9 mouse cellular contexts compared by ENCODE assay signal in the genomic region with DNA sequence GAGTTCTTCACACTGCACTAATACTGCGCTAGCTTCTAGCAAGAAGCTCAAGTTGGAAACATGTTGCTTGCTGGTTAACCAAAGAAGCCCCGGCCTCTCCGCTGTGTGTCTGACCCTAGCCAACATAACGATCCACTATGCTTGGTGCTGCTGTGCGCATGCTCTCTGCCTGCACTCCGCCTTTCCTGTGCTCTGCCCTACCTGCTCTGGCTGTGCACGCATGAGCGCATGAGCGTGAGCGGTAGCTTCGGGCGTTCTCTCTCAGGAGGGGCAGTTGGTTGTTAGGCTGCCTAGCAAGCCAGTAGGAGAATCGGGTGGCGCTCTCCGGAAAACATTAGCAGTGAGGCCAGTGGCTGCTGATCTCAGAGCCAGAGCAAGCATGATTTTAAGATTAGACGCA. TPM values are rescaled to one million over a fixed set of nuclear protein-coding genes. Genes with fewer than 3 reads are reported as not detected.
DNase-seq lines count a peak whose midpoint lies in the region; ATAC-seq and TF ChIP-seq lines count a peak whose summit lies in the region.
"Had no signal": no experiment of that assay in that cellular context is flagged by ENCODE, and none has a peak within 500 bp of the region (broad histone marks: within the 10 kb centered on the region; RNA-seq: fewer than 3 reads in every experiment).

No protein-coding gene starts in this region.

- H3K4me3 ChIP-seq in cerebellum, adult 2 months (replicated peaks; ENCODE audit: insufficient read depth, low read depth, low read length) = no peak overlapping the region
- H3K4me3 ChIP-seq in stomach, embryonic 14.5 days (ENCODE audit: low read depth, low read length) = no peak overlapping the region
- no peak overlapping the region for H3K4me3 ChIP-seq in forebrain, embryonic 15.5 days
- H3K4me3 ChIP-seq: midbrain, embryonic 15.5 days had no signal

- H3K9ac ChIP-seq in stomach, embryonic 14.5 days (replicated peaks; ENCODE audit: low read depth, low read length) = no peak overlapping the region
- no peak overlapping the region for H3K9ac ChIP-seq in forebrain, embryonic 15.5 days (replicated peaks)
- H3K9ac ChIP-seq: midbrain, embryonic 15.5 days had no signal

- H3K36me3 ChIP-seq in stomach, embryonic 14.5 days (ENCODE audit: control insufficient read depth, insufficient read depth, low read length) = no peaks in the 10 kb centered on the region
- H3K36me3 ChIP-seq in forebrain, embryonic 15.5 days = no peaks in the 10 kb centered on the region
- H3K36me3 ChIP-seq: midbrain, embryonic 15.5 days had no signal

- TF ChIP-seq CTCF in cerebellum, adult 2 months (IDR thresholded peaks at IDR 0.05; ENCODE audit: borderline replicate concordance, insufficient read depth, low read depth, low read length) = no peak

- 63% methylated on average over 16 of the region's 16 CpGs for WGBS in cerebellum, adult 2 months
- 68% methylated on average over 16 of the region's 16 CpGs for WGBS in stomach, embryonic 14.5 days
- 77% methylated on average over 16 of the region's 16 CpGs for WGBS in forebrain, embryonic 15.5 days

- no peak overlapping the region for H3K4me2 ChIP-seq in stomach, embryonic 14.5 days (replicated peaks; ENCODE audit: low read depth, low read length)
- no peak overlapping the region for H3K4me2 ChIP-seq in forebrain, embryonic 15.5 days (replicated peaks)
- H3K4me2 ChIP-seq: midbrain, embryonic 15.5 days had no signal

- peak in 1 of 2 experiments; percentile 38 for DNase-seq in cerebellum, adult 2 months
- no peak for DNase-seq in cerebellum, postnatal 14 days
- DNase-seq in lung, postnatal 36 days = peak; percentile 36
- DNase-seq in lung, postnatal 10 days = no peak
- peak; percentile 83 for DNase-seq in kidney, adult 9 months
- no peak for DNase-seq in layer of hippocampus, postnatal 14 days (ENCODE audit: low spot score in 2 of 2)

- H3K27me3 ChIP-seq in cerebellum, adult 2 months (ENCODE audit: control insufficient read depth, insufficient read depth, low read length) = no peaks in the 10 kb centered on the region
- H3K27me3 ChIP-seq in stomach, embryonic 14.5 days (ENCODE audit: control insufficient read depth, insufficient read depth, low read length) = no peaks in the 10 kb centered on the region
- no peaks in the 10 kb centered on the region for H3K27me3 ChIP-seq in forebrain, embryonic 15.5 days
- H3K27me3 ChIP-seq: midbrain, embryonic 15.5 days had no signal

- TF ChIP-seq POLR2A in cerebellum, adult 2 months (IDR thresholded peaks at IDR 0.05; ENCODE audit: borderline replicate concordance, insufficient read depth, low read length) = 0 out of 2 replicates have a peak, but pooled peaks have one; percentile 15

- H3K27ac ChIP-seq in cerebellum, adult 2 months (ENCODE audit: insufficient read depth, low read length) = no peak overlapping the region
- H3K27ac ChIP-seq in stomach, embryonic 14.5 days (ENCODE audit: low read length) = no peak overlapping the region
- H3K27ac ChIP-seq in forebrain, embryonic 15.5 days (replicated peaks) = no peak overlapping the region
- H3K27ac ChIP-seq: midbrain, embryonic 15.5 days had no signal

- no peaks in the 10 kb centered on the region for H3K9me3 ChIP-seq in stomach, embryonic 14.5 days (ENCODE audit: control insufficient read depth, low read depth, low read length)
- no peaks in the 10 kb centered on the region for H3K9me3 ChIP-seq in forebrain, embryonic 15.5 days
- H3K9me3 ChIP-seq: midbrain, embryonic 15.5 days had no signal

- no peaks in the 10 kb centered on the region for H3K4me1 ChIP-seq in cerebellum, adult 2 months (ENCODE audit: control insufficient read depth, insufficient read depth, low read length)
- H3K4me1 ChIP-seq in stomach, embryonic 14.5 days (ENCODE audit: control insufficient read depth, insufficient read depth, low read length) = no peaks in the 10 kb centered on the region
- peaks cover 4% of the 10 kb centered on the region for H3K4me1 ChIP-seq in forebrain, embryonic 15.5 days

- ATAC-seq in stomach, embryonic 14.5 days (ENCODE audit: insufficient number of reproducible peaks, insufficient read depth, low FRiP score, low read depth) = 0 out of 2 replicates have a peak, but pooled peaks have one; percentile 39
- ATAC-seq in forebrain, embryonic 15.5 days (replicated peaks) = no peak
- ATAC-seq: midbrain, embryonic 15.5 days had no signal

RNA-seq across cellular contexts. Expression of gene Yeats4, which starts 5.5 kb away (rescaled TPM):
- 41.9 and 44.5 TPM in 2 replicates for polyA plus RNA-seq in cerebellum, adult 2 months (2012; rRNA removed)
- 75.8 and 81.6 TPM in 2 replicates for polyA plus RNA-seq in stomach, embryonic 14.5 days (2014; fragmentation: Nextera tagmentation; extraction: Ambion mirVana)
- total RNA-seq in layer of hippocampus, postnatal 14 days (2021) = 10 to 100 TPM; 44.1 to 46.6 TPM
- polyA plus RNA-seq in forebrain, embryonic 15.5 days (2015; fragmentation: Nextera tagmentation; extraction: Ambion mirVana) = 101 and 106 TPM in 2 replicates

RNA-seq across cellular contexts. Expression of gene 9530003J23Rik, which starts 8.7 kb away (rescaled TPM):
- polyA plus RNA-seq in cerebellum, adult 2 months (2012; rRNA removed) = not detected in 2 replicates
- not detected in 2 replicates for polyA plus RNA-seq in stomach, embryonic 14.5 days (2014; fragmentation: Nextera tagmentation; extraction: Ambion mirVana)
- not detected for total RNA-seq in layer of hippocampus, postnatal 14 days (2021)
- polyA plus RNA-seq in forebrain, embryonic 15.5 days (2015; fragmentation: Nextera tagmentation; extraction: Ambion mirVana) = not detected in 2 replicates
- polyA plus RNA-seq: midbrain, embryonic 15.5 days had no signal

RNA-seq across cellular contexts. Expression of gene Lyz2, which starts 52.3 kb away (rescaled TPM):
- 10.5 and 11.3 TPM in 2 replicates for polyA plus RNA-seq in cerebellum, adult 2 months (2012; rRNA removed)
- polyA plus RNA-seq in stomach, embryonic 14.5 days (2014; fragmentation: Nextera tagmentation; extraction: Ambion mirVana) = 65.7 and 77.6 TPM in 2 replicates
- total RNA-seq in layer of hippocampus, postnatal 14 days (2021) = 1 to 10 TPM; 7.3 to 7.9 TPM
- 15.7 and 18.2 TPM in 2 replicates for polyA plus RNA-seq in forebrain, embryonic 15.5 days (2015; fragmentation: Nextera tagmentation; extraction: Ambion mirVana)

Comparison
In these comparisons a context has a peak if more than half of its experiments do, and no peak if none do; other contexts are left out.
1. DNase-seq: peak in lung, postnatal 36 days (single experiment) and kidney, adult 9 months (single experiment); none in cerebellum, postnatal 14 days (0 of 2), lung, postnatal 10 days (single experiment) and layer of hippocampus, postnatal 14 days (0 of 2).